Mouse (Mus musculus): Measurements from ENCODE around the gene Polr1c.

DNA sequence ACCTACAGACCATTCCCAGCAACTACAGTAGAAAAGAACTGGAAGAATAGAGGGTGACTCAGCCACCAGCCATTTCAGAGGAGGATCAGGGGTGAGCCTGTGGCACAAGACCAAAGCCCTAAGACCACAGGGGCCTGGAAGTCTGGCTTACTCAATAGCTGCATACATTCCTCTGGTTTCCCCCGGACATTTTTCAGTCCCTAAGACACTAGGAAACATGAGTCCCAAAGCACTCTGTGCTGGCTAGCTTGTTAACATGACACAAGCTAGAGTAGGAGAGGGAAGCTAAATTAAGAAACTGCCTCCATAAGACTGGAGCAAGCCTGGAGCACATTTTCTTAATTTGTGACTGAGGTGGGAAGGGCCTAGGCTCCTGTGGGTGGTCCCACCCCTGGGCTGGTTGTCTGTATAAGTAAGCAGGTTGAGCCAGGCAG is 26.0 kb upstream of the Polr1c start:
- TF ChIP-seq POLR2A (IDR thresholded peaks at IDR 0.05; ENCODE audit: borderline replicate concordance, insufficient read depth, low read length) (no peak), CTCF (IDR thresholded peaks at IDR 0.05; ENCODE audit: borderline replicate concordance, insufficient read depth, low read depth, low read length) (no peak)
